Comparison of ENCODE assay signal across 16 mouse cellular contexts in genomic region chr16:63081383-63081782, GRCm38 (mm10).
DNase-seq lines count a peak whose midpoint lies in the region; ATAC-seq and TF ChIP-seq lines count a peak whose summit lies in the region.
"Had no signal": no experiment of that assay in that cellular context is flagged by ENCODE, and none has a peak within 500 bp of the region (broad histone marks: within the 10 kb centered on the region; RNA-seq: fewer than 3 reads in every experiment).

No protein-coding gene starts in this region.

- H3K27ac ChIP-seq in hindbrain, embryonic 10.5 days: peak overlapping the region; percentile 13
- no peak overlapping the region for H3K27ac ChIP-seq in hindbrain, embryonic 14.5 days
- H3K27ac ChIP-seq in hindbrain, embryonic 15.5 days (replicated peaks): no peak overlapping the region
- H3K27ac ChIP-seq: limb, embryonic 13.5 days; liver, embryonic 15.5 days; neural tube, embryonic 13.5 days had no signal

- H3K79me2 ChIP-seq in C2C12 (ENCODE audit: control insufficient read depth, insufficient read depth): no peaks in the 10 kb centered on the region

- no peak for DNase-seq in hindbrain, embryonic 10.5 days (ENCODE audit: low spot score)
- DNase-seq in hindbrain, embryonic 14.5 days (ENCODE audit: low spot score): no peak
- DNase-seq in 3T3-L1 (ENCODE audit: low read depth, low spot score): peak; percentile 5
- no peak for DNase-seq in gastrocnemius, adult 8-10 months (ENCODE audit: low spot score in 2 of 2)
- no peak for DNase-seq in layer of hippocampus, postnatal 10 days (ENCODE audit: low spot score in 2 of 2)
- DNase-seq: adrenal gland, postnatal 25 days; kidney, adult 8-10 months; kidney, postnatal 4 days; lung, postnatal 10 days; spleen, adult 18-20 months had no signal

- 80% methylated on average over 3 of the region's 3 CpGs for WGBS in hindbrain, embryonic 10.5 days
- WGBS in hindbrain, embryonic 14.5 days: 55% methylated on average over 3 of the region's 3 CpGs
- WGBS in hindbrain, embryonic 15.5 days: 52% methylated on average over 3 of the region's 3 CpGs

- TF ChIP-seq CTCF in C2C12 (IDR thresholded peaks at IDR 0.05; ENCODE audit: control insufficient read depth, insufficient read depth, insufficient read length): no peak

- no peaks in the 10 kb centered on the region for H3K27me3 ChIP-seq in hindbrain, embryonic 10.5 days (ENCODE audit: insufficient read depth, poor library complexity, severe bottlenecking)
- no peaks in the 10 kb centered on the region for H3K27me3 ChIP-seq in hindbrain, embryonic 14.5 days (ENCODE audit: control insufficient read depth, insufficient read depth, low read length)
- no peaks in the 10 kb centered on the region for H3K27me3 ChIP-seq in C2C12 (ENCODE audit: control insufficient read depth, insufficient read depth, insufficient read length)
- H3K27me3 ChIP-seq in hindbrain, embryonic 15.5 days: no peaks in the 10 kb centered on the region
- H3K27me3 ChIP-seq: limb, embryonic 13.5 days; liver, embryonic 15.5 days; neural tube, embryonic 13.5 days had no signal

- no peak overlapping the region for H3ac ChIP-seq in C2C12 (ENCODE audit: control insufficient read depth, insufficient read length, low read depth)

- H3K9me3 ChIP-seq in hindbrain, embryonic 10.5 days: no peaks in the 10 kb centered on the region
- no peaks in the 10 kb centered on the region for H3K9me3 ChIP-seq in hindbrain, embryonic 14.5 days (ENCODE audit: control insufficient read depth, low read length)
- H3K9me3 ChIP-seq in hindbrain, embryonic 15.5 days: no peaks in the 10 kb centered on the region
- H3K9me3 ChIP-seq: limb, embryonic 13.5 days; liver, embryonic 15.5 days; neural tube, embryonic 13.5 days had no signal

- no peaks in the 10 kb centered on the region for H3K79me3 ChIP-seq in C2C12 (ENCODE audit: low read depth)

- 0 out of 2 replicates have a peak, but pooled peaks cover 4% of the 10 kb centered on the region for H3K4me1 ChIP-seq in hindbrain, embryonic 10.5 days (replicated peaks)
- H3K4me1 ChIP-seq in hindbrain, embryonic 14.5 days (replicated peaks; ENCODE audit: control insufficient read depth, insufficient read depth, low read length): 0 out of 2 replicates have a peak, but pooled peaks cover 4% of the 10 kb centered on the region
- peaks cover 7% of the 10 kb centered on the region; the same call in 1 of the 2 replicates for H3K4me1 ChIP-seq in hindbrain, embryonic 15.5 days (replicated peaks)
- H3K4me1 ChIP-seq: liver, embryonic 15.5 days had no signal

- no peaks in the 10 kb centered on the region for H3K36me3 ChIP-seq in hindbrain, embryonic 10.5 days
- no peaks in the 10 kb centered on the region for H3K36me3 ChIP-seq in hindbrain, embryonic 14.5 days (replicated peaks; ENCODE audit: control insufficient read depth, insufficient read depth)
- no peaks in the 10 kb centered on the region for H3K36me3 ChIP-seq in C2C12 (ENCODE audit: control insufficient read depth, insufficient read depth)
- no peaks in the 10 kb centered on the region for H3K36me3 ChIP-seq in hindbrain, embryonic 15.5 days
- H3K36me3 ChIP-seq: limb, embryonic 13.5 days; liver, embryonic 15.5 days; neural tube, embryonic 13.5 days had no signal

- no peak overlapping the region for H3K9ac ChIP-seq in hindbrain, embryonic 14.5 days
- H3K9ac ChIP-seq in hindbrain, embryonic 15.5 days: no peak overlapping the region
- H3K9ac ChIP-seq: limb, embryonic 13.5 days; liver, embryonic 15.5 days; neural tube, embryonic 13.5 days had no signal

- H3K4me2 ChIP-seq in hindbrain, embryonic 14.5 days (replicated peaks): no peak overlapping the region
- H3K4me2 ChIP-seq in hindbrain, embryonic 15.5 days: no peak overlapping the region
- H3K4me2 ChIP-seq: limb, embryonic 13.5 days; liver, embryonic 15.5 days; neural tube, embryonic 13.5 days had no signal

- no peak overlapping the region for H3K4me3 ChIP-seq in hindbrain, embryonic 10.5 days
- no peak overlapping the region for H3K4me3 ChIP-seq in hindbrain, embryonic 14.5 days (replicated peaks; ENCODE audit: low read length)
- no peak overlapping the region for H3K4me3 ChIP-seq in C2C12 (ENCODE audit: insufficient read depth, poor library complexity, severe bottlenecking)
- H3K4me3 ChIP-seq in hindbrain, embryonic 15.5 days: no peak overlapping the region
- H3K4me3 ChIP-seq: limb, embryonic 13.5 days; liver, embryonic 15.5 days; neural tube, embryonic 13.5 days had no signal

- ATAC-seq in hindbrain, embryonic 14.5 days (ENCODE audit: low FRiP score): no peak
- ATAC-seq in hindbrain, embryonic 15.5 days (ENCODE audit: low FRiP score, low read depth): peak; percentile 63; the same call in 1 of the 2 replicates
- ATAC-seq: activated CD4-positive, CD25-positive, alpha-beta regulatory T cell, adult 4 months had no signal

TF ChIP-seq in C2C12, 6 proteins besides CTCF, POLR2A, EP300 and RAD21:
- TF ChIP-seq CEBPB (IDR thresholded peaks at IDR 0.05; ENCODE audit: low read depth): no peak
- TF ChIP-seq MAX (IDR thresholded peaks at IDR 0.05): no peak
- TF ChIP-seq MYOD1 (IDR thresholded peaks at IDR 0.05; ENCODE audit: control insufficient read depth, insufficient read length, low read depth): peak; percentile 90
- no peak for TF ChIP-seq MYOG (IDR thresholded peaks at IDR 0.05; ENCODE audit: control insufficient read depth, extremely low read depth, insufficient read length)
- no peak for TF ChIP-seq FOSL1 (IDR thresholded peaks at IDR 0.05; ENCODE audit: insufficient read depth, low read length, poor library complexity, severe bottlenecking)
- TF ChIP-seq USF1 (IDR thresholded peaks at IDR 0.05; ENCODE audit: low read depth): no peak
